Mouse (Mus musculus) intestine, embryonic 15.5 days (tissue): Measurements from ENCODE around the gene Styk1. TPM values are rescaled to one million over a fixed set of nuclear protein-coding genes. Genes with fewer than 3 reads are reported as not detected.

Experiments
- ATAC-seq: fragments of 200-750 bp; cut with Nextera tagmentation; 2 replicates; pipeline ENCODE4 v1.8.0; 2017; ENCODE audit warnings: moderate TSS enrichment, moderate library complexity
- H3K27ac ChIP-seq: fragments of 300-500 bp; sonication (generic); 2 replicates; pipeline ENCODE4 v1.5.1; 2015; ENCODE audit warnings: mild to moderate bottlenecking, inconsistent platforms
- H3K27me3 ChIP-seq: fragments of 300-500 bp; sonication (generic); replicated peaks from 2 replicates; pipeline ENCODE4 v1.6.1; 2015; ENCODE audit warnings: inconsistent platforms
- H3K36me3 ChIP-seq: fragments of 300-500 bp; sonication (generic); 2 replicates; pipeline ENCODE4 v1.6.1; 2015; ENCODE audit warnings: inconsistent platforms
- H3K4me1 ChIP-seq: fragments of 300-500 bp; sonication (generic); replicated peaks from 2 replicates; pipeline ENCODE4 v1.6.1; 2015; ENCODE audit warnings: inconsistent platforms
- H3K4me2 ChIP-seq: fragments of 300-500 bp; sonication (generic); replicated peaks from 2 replicates; pipeline ENCODE4 v1.6.1; 2015; ENCODE audit warnings: mild to moderate bottlenecking, inconsistent platforms
- H3K4me3 ChIP-seq: fragments of 300-500 bp; sonication (generic); replicated peaks from 2 replicates; pipeline ENCODE4 v1.5.1; 2015; ENCODE audit warnings: inconsistent platforms
- H3K9ac ChIP-seq: fragments of 300-500 bp; sonication (generic); 2 replicates; pipeline ENCODE4 v1.6.1; 2015; ENCODE audit warnings: inconsistent platforms
- H3K9me3 ChIP-seq: fragments of 300-500 bp; sonication (generic); 2 replicates; pipeline ENCODE4 v1.6.1; 2016; ENCODE audit warnings: inconsistent platforms
- WGBS: fragments of 180-500 bp; shearing (Covaris S2); methylation state at CpG from one replicate; pipeline ENCODE4 v1.1.7; 2015; 5-methylcytosine and 5-hydroxymethylcytosine counted together
- polyA plus RNA-seq: library from polyadenylated mRNA; unstranded; fragments of >200 nt; fragmentation: Nextera tagmentation; extraction: Ambion mirVana; gene quantifications from 2 replicates; pipeline ENCODE4 v1.2.1, GENCODE M21; 2015

The Styk1 gene
- polyA plus RNA-seq, 1 experiment from 2014 or later = 11.3 TPM

DNA sequence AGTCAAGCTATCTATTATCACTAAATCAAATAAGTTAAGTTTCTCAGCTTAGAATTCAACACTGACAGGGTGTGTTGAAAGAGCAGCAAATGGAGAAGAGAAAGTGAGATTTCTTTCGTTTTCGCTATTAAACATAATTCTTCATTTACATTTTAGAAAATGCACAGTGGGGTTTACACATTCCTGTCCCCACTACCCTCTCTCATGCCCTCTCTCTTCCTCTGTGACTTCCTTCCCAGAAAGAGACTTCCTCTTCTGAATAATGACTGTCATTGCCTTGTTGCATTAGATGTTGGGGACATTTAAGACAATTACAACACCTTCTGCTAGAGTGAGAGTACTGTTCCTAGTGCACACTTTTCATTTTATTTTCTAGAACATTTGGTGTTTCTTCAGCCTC lies 83.8 kb downstream of the Styk1 start:
- ATAC-seq = no peak
- Histone ChIP-seq H3K4me1 (no peaks in the 10 kb centered on the region), H3K4me2 (no peak overlapping the region), H3K9me3 (no peaks in the 10 kb centered on the region), H3K27ac (no peak overlapping the region), H3K36me3 (no peaks in the 10 kb centered on the region), H3K27me3 (no peaks in the 10 kb centered on the region), H3K4me3 (no peak overlapping the region), H3K9ac (no peak overlapping the region)
- 92% methylated on average over 2 of the region's 2 CpGs for WGBS

GRCm38 (mm10) chr6:131264175-131264574 lies 89.2 kb downstream of the Styk1 start:
- H3K4me2 ChIP-seq = no peak overlapping the region
- whole genome bisulfite sequencing = 86% methylated on average over 5 of the region's 5 CpGs
- ATAC-seq = no peak
- H3K27ac ChIP-seq = no peak overlapping the region
- no peaks in the 10 kb centered on the region for H3K9me3 ChIP-seq
- H3K9ac ChIP-seq = no peak overlapping the region
- H3K4me1 ChIP-seq = no peaks in the 10 kb centered on the region
- no peak overlapping the region for H3K4me3 ChIP-seq
- no peaks in the 10 kb centered on the region for H3K36me3 ChIP-seq
- no peaks in the 10 kb centered on the region for H3K27me3 ChIP-seq

GRCm38 (mm10) chr6:131262778-131263177 lies 90.6 kb downstream of the Styk1 start:
- no peak overlapping the region for H3K9ac ChIP-seq
- no peaks in the 10 kb centered on the region for H3K4me1 ChIP-seq
- H3K27me3 ChIP-seq = no peaks in the 10 kb centered on the region
- 66% methylated on average over 3 of the region's 3 CpGs for WGBS
- no peak overlapping the region for H3K27ac ChIP-seq
- no peak for ATAC-seq
- H3K36me3 ChIP-seq = no peaks in the 10 kb centered on the region
- H3K4me2 ChIP-seq = no peak overlapping the region
- H3K9me3 ChIP-seq = no peaks in the 10 kb centered on the region
- H3K4me3 ChIP-seq = no peak overlapping the region

- Histone ChIP-seq H3K36me3 (no peaks in the 10 kb centered on the region), H3K9ac (no peak overlapping the region), H3K27ac (no peak overlapping the region), H3K4me1 (no peaks in the 10 kb centered on the region), H3K4me2 (no peak overlapping the region), H3K27me3 (no peaks in the 10 kb centered on the region), H3K4me3 (no peak overlapping the region), H3K9me3 (no peaks in the 10 kb centered on the region)
- 85% methylated on average over 3 of the region's 3 CpGs for WGBS
- no peak for ATAC-seq
Measured at GRCm38 (mm10) chr6:131262009-131262408, 91.4 kb downstream of the Styk1 start.

Other genes with a start within 250 kb of the Styk1 start
- 0.50 and 0.68 TPM in 2 replicates for gene Klra2, start 106.2 kb downstream of the Styk1 start, polyA plus RNA-seq
- 53.8 and 68.5 TPM in 2 replicates for gene Magohb, start 60.4 kb downstream of the Styk1 start, polyA plus RNA-seq
- gene Ybx3, start 34.9 kb upstream of the Styk1 start, polyA plus RNA-seq = 52.7 and 57.6 TPM in 2 replicates
- not detected in 2 replicates for gene 5430401F13Rik, start 132.8 kb upstream of the Styk1 start, polyA plus RNA-seq
- not detected in 2 replicates for gene Gm6619, start 132.8 kb upstream of the Styk1 start, polyA plus RNA-seq